Mouse (Mus musculus) kidney, adult 2 months (tissue): ENCODE results near the gene Rbfox3.

ENCODE experiments used
- CTCF ChIP-seq: fragments of 200-500 bp; conservative IDR thresholded peaks from 2 replicates; pipeline ENCODE4 v1.5.1; 2011; ENCODE audit warnings: low read depth, mild to moderate bottlenecking, control low read depth, low read length, moderate library complexity, mixed read lengths; ENCODE audit not compliant: insufficient read depth, insufficient read length
- POLR2A ChIP-seq: fragments of 200-500 bp; IDR thresholded peaks from one replicate; pipeline ENCODE4 v1.6.1; 2011; ENCODE audit warnings: low read depth, low read length, control low read depth

DNA sequence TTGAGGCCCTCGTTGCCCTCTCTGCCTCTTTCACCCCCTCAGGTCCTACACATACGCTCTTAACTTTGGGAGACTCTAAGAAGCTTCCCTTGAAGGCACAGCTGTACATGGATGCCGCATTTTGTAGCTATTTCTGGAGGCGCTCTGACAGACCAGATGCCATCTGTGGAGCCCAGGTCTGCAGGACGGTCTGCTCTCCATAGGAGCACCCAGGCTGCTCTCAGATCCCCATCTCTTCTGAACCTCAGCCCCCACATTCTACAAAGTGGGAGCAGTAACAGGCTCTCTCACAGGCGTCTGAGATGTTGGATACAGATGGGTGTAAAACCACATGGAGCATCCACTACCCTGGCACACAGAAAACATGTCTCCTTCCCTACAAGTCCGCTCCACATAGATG, 218.1 kb downstream of the Rbfox3 start:
- no peak for TF ChIP-seq CTCF
- no peak for TF ChIP-seq POLR2A
